Mouse (Mus musculus): ENCODE data around the gene Fga.

The Fga gene

DNA sequence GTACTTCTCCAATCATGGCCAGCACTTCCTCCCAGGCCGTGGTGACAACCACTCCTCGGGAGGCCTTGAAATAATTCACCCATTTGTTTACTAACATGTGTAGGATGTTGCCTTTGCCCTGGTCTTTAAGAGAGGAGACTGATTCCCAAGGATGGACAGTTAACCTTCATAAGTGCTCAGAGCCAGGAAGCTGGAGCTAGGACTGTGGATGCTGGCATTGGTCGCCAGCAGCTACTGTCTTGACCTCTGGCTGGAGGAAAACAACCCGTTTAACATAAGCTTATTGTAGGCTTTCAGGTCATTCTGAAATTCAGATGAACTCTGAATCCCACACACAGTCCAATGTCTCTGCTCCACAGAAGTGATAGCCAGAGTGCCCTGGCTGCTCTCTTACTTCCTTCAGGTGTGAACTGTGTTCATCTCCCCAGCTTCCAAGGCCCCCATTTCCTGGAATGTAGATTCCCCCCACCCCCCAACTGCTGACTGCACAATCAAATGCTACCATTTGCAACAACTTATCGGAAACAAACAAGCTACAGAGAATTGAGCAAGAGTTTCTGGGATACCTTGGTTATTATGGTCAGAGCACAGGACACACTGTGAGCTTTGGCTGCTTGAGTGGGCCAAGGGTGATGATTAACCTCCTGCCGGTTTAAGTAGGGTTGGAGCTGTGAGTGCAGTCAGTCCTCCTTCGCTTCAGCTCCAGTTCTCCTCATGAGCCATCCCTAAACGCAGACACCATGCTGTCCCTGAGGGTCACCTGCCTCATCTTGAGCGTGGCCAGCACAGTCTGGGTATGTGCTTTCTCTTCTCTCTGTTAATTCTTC is at the start of gene Fga:
Fga (plus strand) TSS at position 602 of the 827 bp plus-strand sequence.
- in situ Hi-C loops (cut with MboI), result no loop called here

DNA sequence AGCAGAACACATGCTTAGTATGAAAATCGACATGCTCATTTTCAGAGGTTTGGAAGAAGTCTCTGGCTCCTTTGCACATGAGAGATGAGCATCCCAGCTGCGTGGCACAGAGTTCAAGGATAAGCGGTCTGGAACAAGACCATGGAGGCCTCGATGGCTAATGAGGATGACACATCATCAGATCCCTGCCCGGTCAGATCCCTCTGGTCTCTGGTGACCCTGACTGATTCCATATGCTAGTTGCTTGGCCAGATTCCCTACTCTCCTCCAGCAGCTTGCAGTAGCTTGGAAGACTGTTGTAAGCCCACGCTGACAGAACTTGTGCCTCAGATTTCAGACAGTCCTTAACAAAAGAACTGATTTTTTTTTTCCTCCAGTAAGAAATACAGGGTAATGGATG is 45.1 kb upstream of the Fga start:
- in situ Hi-C loops (cut with MboI), result no loop called here

DNA sequence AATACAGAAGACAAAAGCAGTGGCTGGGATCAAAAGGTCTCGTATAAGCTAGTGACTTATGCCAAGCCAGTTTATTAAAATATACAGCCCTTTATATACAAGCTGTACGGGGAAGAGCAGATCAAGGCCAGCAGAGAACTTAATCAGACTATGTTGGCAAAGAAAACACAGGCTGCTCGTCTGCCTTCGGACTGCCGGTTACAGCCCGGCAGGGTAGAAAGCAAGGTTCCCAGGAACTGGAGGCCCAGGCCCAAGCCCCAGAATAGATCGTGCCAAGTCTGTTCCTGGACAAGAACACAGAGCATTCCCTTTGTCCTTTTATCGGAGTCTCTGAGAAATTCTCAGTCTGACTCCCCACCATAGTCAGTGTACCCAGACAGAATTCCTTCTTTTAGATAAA is 44.0 kb upstream of the Fga start:
- in situ Hi-C loops (cut with MboI), result no loop called here

DNA sequence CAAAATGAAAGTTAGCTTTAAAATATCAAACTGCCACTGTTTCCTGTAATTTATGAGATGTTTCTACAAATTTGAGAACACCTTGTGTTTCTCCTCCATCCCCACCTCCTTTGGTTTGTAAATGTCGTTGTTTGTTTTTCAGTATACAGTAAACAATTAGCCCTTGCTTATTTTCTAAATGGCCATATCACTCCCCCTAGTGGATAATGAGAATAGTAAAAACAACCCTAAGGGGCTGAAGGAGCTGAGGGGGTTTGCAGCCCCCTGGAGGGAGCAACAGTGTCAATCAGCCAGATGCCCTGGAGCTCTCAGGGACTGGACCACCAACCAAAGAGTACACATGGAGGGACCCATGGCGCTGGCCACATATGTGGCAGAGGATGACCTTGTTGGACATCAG is 41.0 kb upstream of the Fga start:
- in situ Hi-C loops (cut with MboI), result no loop called here

DNA sequence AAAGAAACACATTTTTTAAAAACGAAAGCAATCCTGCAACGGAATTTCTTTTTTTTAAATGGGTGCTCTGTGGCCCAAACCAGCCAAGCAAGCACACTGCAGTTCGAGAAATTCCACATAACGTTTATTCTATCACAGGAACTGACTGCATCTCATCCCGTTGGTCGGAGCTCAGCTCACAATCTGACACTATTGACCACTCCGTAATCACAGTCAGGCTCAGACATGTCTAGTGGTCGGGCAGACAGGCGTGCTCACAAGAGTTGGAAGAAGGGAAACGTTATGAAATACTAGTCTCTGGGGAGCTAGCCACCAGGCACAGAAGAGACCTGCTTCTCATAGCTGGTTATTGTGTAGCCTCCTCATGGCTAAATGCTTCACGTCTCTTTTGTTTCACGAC is 33.9 kb upstream of the Fga start:
- in situ Hi-C loops (cut with MboI), result no loop called here

DNA sequence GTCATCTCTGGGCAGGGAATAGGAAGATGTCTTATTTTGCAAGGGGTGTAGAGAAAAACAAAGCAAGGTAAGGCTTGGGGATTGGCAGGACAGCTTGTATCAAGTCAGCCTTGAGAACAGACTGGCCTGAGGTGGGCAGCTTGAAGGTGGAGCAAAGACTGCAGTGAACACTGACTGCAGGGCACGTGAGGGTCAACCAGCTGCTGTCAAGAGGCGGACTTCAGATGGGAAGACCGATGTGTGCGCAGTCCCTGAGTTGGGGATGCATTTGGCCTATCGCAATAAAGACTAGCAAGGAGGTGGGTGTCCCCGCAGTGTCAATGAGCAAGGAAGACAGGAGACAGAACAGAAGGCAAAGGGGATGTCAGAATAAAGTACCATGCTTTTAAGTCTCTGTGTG is 32.9 kb upstream of the Fga start:
- in situ Hi-C loops (cut with MboI), result no loop called here

DNA sequence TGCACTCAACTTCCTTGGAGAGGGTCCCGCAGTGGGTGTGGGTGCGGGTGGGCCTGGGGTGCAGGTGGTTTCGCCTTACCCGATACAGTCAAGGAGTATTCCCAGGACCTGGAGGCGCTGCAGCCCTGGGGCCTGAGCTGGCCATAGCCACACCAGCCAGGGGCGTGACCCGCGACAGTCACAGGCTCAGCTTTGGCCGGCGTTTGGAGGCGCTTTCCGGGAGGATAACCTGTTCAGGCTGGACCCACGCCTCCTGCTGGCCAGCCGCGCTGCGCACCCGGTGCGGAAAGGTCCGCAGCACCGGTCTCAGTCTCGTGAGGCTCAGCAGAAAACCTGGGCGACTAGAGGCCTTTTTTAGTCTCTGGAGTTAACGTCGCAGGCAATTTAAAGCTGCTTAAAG is 30.5 kb upstream of the Fga start:
- in situ Hi-C loops (cut with MboI), result no loop called here

DNA sequence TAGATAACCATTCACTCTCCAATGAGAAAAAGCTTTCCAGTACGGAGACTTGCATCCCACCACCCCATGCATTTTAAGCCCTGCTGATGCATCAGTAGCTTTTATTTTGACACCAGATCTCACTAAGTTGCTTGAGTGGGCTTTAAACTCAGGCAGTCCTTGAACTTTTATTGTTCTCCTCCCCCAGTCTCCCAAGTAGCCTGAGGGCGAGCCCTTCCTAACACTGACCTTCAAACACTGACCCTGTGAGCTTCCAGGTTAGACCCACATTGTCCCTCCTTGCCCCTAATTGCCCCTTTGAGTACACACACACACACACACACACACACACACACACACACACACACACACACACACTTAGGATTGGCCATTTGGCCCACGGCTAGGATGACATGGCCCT is 29.2 kb upstream of the Fga start:
- in situ Hi-C loops (cut with MboI), result no loop called here

DNA sequence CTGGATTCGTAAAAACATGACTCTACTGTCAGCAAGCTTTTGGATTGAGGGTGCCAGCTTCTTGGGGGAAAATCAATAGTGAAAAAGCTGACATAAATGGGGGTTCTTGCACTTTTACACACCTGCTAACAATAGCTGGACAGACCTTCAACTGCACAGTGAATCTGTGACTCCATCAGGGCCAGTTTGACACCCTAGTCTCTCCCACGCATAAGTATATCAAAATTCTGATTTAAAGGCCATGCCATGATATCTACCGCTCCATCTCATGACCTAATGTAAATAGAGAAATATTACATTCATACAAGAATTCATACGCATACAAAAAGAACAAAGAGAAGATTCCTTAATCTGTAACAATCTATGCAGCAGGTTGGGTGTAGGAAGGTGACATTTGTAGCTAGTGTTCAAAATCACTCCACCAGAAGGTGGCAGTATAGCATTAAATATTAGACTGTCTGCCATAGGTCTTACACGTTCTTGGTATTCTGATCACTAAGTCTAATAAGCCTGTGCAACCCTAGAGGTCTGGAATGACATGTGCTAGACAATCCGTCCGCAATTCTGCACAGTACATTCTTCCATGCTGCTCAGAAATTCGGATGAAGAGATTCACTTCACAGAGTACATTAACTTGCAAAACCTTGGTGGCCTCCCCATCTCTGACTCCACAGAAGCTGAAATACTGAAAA is 27.0 kb upstream of the Fga start:
- in situ Hi-C loops (cut with MboI), result no loop called here

DNA sequence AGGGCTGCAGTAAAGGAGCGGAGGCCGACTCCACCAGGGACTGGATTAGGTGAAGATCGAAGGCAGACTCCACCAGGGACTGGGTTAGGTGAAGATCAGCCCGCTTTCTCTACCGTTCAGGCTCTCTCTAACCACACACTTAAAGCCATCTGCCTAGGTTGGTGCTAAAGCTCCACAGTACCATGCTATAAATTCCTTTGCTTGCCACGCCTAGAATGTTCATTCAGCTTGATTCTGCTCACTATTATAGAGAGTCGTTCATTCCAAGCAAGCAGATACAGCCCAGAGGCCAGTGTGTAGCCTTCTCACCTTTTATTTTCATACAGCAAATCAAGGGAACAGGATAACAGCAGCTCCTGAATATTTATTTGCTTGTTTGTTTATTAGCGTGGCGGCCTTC is 25.9 kb upstream of the Fga start:
- in situ Hi-C loops (cut with MboI), result no loop called here

DNA sequence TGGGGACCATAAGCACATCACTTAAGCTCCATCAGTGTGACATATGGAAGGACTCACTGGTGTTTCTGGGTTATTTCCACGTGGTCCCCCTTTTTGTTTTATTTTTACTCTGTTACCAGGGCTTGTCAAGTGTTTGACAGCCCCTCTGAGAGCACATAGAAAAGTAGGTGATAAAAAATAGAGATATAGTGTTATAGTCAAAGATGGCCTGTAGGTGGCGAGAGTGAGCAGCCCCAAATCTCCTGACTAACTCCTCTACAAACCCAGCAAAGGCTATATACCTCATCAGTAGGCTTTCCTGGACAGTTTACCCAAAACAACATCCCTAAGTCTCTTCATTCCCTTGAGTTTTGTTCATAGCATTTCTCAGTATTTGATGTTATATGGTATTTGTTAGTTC is 23.7 kb upstream of the Fga start:
- in situ Hi-C loops (cut with MboI), result no loop called here

DNA sequence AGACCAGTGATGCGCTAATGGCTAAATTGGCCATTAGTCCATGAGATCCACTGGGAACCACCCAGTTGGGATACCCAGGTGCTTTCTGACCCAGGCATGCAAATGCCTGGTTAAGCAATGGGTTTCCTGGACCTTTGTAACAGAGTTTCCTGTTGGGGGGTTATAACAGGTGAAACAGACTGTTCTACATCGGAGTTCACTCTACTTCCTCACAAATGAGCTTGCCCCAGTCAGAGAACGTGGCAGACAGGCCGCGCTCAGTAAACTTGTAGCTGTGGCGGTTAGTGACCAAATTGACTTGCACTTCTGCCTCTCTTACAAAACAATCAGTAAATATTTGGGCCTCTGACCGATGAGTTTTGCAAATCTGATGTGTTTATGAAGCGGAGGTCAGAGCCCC is 22.8 kb upstream of the Fga start:
- in situ Hi-C loops (cut with MboI), result no loop called here

DNA sequence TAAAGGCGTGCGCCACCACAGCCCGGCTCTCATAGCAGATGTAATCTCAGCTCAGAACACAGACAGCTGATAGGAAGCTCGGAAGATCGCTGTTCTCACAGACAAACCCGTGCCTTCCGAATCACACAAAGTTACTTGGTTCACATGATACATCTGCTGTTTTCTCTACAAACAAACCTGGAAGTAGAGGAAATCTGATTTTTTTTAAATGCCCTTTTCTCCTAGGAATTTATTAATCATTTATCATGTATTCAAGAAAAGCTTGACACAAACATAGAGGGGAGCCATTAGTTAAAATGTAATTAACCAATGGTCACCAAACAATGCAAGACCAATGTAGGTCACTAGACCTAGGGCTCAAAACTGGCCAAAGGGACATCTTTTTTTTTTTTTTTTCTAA is 21.1 kb upstream of the Fga start:
- in situ Hi-C loops (cut with MboI), result no loop called here

DNA sequence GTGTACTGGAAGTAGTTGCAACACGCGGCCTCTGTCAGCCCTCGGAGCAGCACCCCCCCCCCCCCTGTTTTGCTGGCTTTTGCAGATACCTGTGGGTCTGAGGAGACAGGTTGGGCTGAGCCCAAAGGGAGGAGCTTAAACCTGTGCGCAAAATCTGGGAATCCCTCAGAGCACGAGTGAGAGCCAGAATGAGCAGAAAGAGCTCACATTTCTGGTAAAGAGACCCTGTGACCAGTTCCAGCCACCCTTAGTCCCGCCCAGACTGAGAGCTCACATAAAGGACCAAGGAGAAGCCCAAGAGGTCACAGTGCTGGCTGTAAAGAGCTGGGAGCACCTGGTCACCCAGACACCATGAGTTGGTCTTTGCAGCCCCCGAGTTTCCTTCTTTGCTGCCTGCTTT is 18.3 kb upstream of the Fga start, which contains the start of gene Fgg:
Fgg (plus strand) TSS at position 168 of the 400 bp plus-strand sequence.
- in situ Hi-C loops (cut with MboI), result no loop called here

DNA sequence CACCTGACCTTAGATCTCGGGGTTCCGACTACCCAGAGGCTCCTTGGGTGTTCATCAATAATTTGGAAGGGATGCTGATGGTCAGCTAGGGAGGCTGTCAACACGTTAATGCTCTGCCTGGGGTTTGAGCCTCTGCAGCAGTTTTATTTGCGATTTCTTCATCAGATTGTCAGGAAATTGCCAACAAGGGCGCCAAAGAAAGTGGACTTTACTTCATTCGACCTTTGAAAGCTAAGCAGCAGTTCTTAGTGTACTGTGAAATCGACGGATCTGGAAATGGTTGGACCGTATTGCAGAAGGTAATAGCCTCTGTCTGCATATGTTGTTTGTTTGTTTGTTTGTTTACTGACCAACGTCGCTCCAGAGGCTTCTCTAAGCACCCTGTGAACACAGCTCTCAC is 15.6 kb upstream of the Fga start:
- in situ Hi-C loops (cut with MboI), result no loop called here

DNA sequence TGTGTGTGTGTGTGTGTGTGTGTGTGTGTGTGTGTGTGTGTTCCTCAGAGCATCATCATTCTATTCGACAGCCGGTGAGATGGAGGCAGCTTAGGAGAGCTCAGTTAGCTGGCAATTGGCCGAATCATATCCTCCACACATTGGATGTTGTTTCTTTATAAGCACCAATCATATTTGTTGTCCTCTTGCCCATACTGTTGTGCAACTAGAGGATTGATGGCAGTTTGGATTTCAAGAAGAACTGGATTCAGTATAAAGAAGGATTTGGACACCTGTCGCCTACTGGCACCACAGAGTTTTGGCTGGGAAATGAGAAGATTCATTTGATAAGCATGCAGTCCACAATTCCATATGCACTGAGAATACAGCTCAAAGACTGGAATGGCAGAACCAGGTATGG is 14.7 kb upstream of the Fga start:
- in situ Hi-C loops (cut with MboI), result no loop called here

DNA sequence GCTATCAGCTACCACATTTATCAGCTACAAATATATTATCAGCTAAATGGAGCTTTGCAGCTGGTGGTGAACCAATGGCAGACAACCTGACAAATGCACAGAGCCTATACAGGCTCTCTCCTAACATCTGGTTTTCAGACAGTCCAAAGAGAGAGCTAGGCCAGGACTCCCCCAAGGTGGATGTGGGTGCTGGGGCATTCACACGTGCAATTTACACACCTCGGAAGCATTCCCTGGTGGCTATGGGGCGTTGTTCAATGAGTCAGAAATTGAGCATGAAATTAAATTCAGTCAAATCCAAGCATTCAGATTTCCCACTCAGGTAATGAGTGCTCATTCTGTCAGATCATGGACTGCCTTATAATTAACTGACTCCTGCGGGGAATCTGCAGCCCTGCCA is 14.3 kb upstream of the Fga start:
- in situ Hi-C loops (cut with MboI), result no loop called here

DNA sequence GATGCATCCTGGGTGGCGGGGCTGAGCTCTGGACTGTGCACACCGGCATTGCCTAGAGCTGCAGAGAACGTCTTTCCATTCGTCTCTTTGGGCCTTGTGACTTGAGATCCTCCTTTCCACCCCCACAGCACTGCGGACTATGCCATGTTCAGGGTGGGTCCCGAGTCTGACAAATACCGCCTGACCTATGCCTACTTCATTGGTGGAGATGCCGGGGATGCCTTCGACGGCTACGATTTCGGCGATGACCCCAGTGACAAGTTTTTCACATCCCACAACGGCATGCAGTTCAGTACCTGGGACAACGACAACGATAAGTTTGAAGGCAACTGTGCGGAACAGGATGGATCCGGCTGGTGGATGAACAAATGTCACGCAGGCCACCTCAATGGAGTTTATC is 13.2 kb upstream of the Fga start:
- in situ Hi-C loops (cut with MboI), result no loop called here

DNA sequence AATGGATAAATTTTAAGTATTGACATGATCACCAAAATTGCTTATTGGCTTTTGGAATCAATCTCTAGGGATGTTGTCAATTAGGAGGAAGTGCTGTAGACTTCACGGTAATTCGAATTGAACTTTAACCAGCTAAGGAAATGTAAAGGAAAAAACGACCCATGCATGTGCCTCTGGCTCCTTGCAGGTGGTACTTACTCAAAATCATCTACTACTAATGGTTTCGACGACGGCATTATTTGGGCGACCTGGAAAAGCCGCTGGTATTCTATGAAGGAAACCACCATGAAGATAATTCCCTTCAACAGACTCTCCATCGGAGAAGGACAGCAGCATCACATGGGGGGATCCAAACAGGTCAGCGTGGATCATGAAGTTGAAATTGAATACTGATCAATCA is 11.9 kb upstream of the Fga start:
- in situ Hi-C loops (cut with MboI), result no loop called here

DNA sequence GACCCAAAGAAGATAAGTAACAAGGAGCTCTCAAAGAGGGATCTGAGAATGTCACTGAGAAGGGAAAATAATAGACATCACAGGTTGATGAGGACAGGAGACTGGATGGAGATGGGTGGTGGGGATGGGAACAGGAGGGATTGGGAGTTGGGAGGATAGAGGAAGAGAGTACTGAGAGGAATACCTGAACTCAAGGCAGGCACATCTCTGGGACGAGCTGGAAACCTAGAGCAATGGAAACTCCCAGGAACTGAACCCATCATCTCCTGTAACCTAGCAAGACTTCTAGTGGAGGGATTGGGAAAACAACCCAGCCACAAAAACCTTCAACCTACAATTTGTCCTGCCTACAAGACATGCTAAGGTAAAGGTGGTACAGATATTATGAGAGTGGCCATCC is 9.6 kb upstream of the Fga start:
- in situ Hi-C loops (cut with MboI), result no loop called here

DNA sequence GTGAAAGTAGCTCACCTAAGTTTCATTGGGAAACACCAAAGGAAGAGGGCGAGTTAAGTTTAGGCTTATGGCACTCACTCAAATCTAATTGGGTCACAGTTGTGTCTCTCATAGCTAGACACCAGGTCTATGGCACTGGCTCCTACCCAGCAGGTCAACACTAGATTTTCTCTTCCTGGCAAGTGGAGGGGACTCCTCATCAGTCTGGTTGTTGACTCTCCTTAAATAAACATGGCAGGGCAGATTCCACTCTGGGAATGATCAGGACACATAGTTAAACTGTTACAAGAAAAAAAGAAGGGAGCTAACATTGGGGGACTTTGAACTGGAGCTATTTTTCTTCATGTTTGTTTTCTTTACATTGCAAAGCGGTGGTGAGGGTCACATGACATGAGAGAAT is 5.5 kb upstream of the Fga start:
- in situ Hi-C loops (cut with MboI), result no loop called here

DNA sequence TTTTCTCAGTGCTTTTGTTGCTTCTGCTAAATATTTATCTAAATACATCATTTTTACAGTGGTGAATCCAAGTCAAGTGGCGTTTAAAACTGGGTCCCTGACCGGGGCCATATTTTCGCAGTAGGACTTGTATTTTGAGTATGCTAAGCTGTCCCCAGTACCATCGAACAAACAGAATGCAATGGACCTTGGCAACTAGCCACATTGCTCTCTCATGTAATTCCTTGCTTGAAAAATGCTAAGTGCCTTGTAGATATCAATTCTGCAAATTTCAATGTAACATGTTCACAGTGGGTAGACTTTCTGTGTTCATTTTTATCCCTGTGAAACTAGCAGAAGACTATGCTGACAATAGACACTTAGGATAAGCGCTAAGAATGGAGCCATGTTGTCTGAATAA is 4.7 kb upstream of the Fga start:
- in situ Hi-C loops (cut with MboI), result no loop called here

DNA sequence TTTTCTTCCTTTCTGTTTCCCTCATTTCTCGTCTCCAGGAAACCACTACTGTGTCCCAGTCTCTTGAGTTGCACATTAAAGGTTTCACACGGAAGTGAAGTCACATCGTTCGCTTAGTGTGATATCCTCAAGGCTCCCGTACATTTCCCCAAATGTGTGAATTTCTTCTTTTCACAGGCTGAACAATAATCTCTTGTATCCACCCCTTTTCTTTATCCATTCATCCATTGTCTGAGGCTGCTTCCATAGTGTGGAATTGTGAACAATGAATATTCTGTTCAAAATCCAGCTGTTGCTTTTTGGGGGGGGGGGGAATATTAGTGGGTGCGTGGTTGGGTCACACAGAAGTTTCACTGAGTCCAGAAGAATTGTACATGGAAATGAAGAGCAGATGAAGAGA is 840 bp upstream of the Fga start:
- in situ Hi-C loops (cut with MboI), result no loop called here
